Mouse (Mus musculus): ENCODE data around the gene Poc1b.

GRCm38 (mm10) chr10:99106703-99107631 is at the start of gene Poc1b:
- TF ChIP-seq POLR2AphosphoS2 (IDR thresholded peaks at IDR 0.05; ENCODE audit: insufficient read length, low read depth), result no peak
- TF ChIP-seq MAX (IDR thresholded peaks at IDR 0.05; ENCODE audit: low read depth), result no peak
- TF ChIP-seq POLR2A (IDR thresholded peaks at IDR 0.05; ENCODE audit: insufficient read length, low read depth), result peak; percentile 4
- TF ChIP-seq MYOD1 (IDR thresholded peaks at IDR 0.05; ENCODE audit: control insufficient read depth in 1 of 3, insufficient read length in 2 of 3, low read depth in 2 of 3), result no peak

All from myocyte (in vitro differentiated cells).